Mouse (Mus musculus) embryonic stem cell, embryonic (primary cell): Measurements from ENCODE around the gene Akap8.

Experiments used
- CTCF ChIA-PET, 4 experiments: fragments of 300-600 bp in 2 of 4; fragments of 350-600 bp in 2 of 4; sonication (Branson Sonifier 250); formaldehyde crosslinking; loops; one replicate each; lab custom pipeline; 2022; ENCODE audit warnings: inconsistent platforms in 2 of 4; lab: Charles Lee
- POLR2A ChIA-PET, 4 experiments: fragments of 300-600 bp in 2 of 4; fragments of 350-600 bp in 2 of 4; sonication (Branson Sonifier 250); formaldehyde crosslinking; loops; one replicate each; lab custom pipeline; 2022; ENCODE audit warnings: antibody characterized with exemption in 4 of 4, inconsistent platforms in 1 of 4; lab: Charles Lee

Gene Akap8

GRCm38 (mm10) chr17:32321836-32322235, 798 bp upstream of the Akap8 start:
- CTCF ChIA-PET, result interaction anchor here in 2 of 4 experiments (0.5 to 1.9 kb wide), 7 partner anchors 9 to 736 kb away, joined by 3 to 11 read pairs (median 4); no protein-coding TSS in a partner anchor
- POLR2A ChIA-PET, result interaction anchor here (0.5 to 11.7 kb wide), 56 partner anchors 8 to 758 kb away, joined by 3 to 130 read pairs (median 4); partner anchors contain the start of genes Akap8l (in 4 of the 4), Brd4 (in 3 of the 4), Ephx3 (in 1 of the 4) and Pknox1 (in 1 of the 4)

- ChIA-PET CTCF (interaction anchor here in 2 of 4 experiments (0.6 to 1.9 kb wide), 8 partner anchors 9 to 178 kb away, joined by 3 to 11 read pairs (median 4); no protein-coding TSS in a partner anchor), POLR2A (interaction anchor here (0.5 to 11.7 kb wide), 73 partner anchors 8 to 279 kb away, joined by 3 to 130 read pairs (median 4); partner anchors contain the start of genes Akap8l (in 4 of the 4), Brd4 (in 3 of the 4) and Ephx3 (in 1 of the 4))
Observed at GRCm38 (mm10) chr17:32321390-32321734, 324 bp upstream of the Akap8 start.

- ChIA-PET POLR2A (interaction anchor here (0.6 to 11.7 kb wide), 26 partner anchors 9 to 585 kb away, joined by 3 to 130 read pairs (median 6); partner anchors contain the start of genes Brd4 (in 3 of the 4) and Akap8l (in 1 of the 4)), CTCF (interaction anchor here in 2 of 4 experiments (0.6 to 0.7 kb wide), 2 partner anchors 64 to 140 kb away, joined by 3 to 9 read pairs; no protein-coding TSS in a partner anchor)
Observed at GRCm38 (mm10) chr17:32319950-32320349, 1.1 kb downstream of the Akap8 start.

DNA sequence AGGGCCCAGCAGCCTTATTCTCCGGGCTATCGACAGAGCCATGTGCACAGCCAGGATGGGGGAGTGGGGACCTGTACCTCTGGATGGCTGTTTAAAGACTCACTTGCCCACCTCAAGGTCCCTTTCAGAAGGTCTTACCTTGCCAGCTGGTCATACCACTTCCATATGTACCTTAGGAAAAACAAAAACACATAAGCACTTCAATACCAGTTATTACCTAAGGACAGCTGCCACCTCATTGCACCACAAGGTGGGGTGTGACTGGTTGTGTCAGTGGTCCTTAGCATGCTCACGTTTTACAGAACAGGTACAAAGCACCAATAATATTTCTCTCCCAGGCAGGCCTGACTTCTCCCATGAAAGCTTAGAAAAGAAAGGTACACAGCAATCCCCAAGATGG, 3.3 kb downstream of the Akap8 start:
- ChIA-PET CTCF (no interaction called here), POLR2A (interaction anchor here in 3 of 4 experiments (0.6 to 11.7 kb wide), 12 partner anchors 9 to 226 kb away, joined by 3 to 130 read pairs (median 3); partner anchors contain the start of gene Akap8l (in 1 of the 3))

DNA sequence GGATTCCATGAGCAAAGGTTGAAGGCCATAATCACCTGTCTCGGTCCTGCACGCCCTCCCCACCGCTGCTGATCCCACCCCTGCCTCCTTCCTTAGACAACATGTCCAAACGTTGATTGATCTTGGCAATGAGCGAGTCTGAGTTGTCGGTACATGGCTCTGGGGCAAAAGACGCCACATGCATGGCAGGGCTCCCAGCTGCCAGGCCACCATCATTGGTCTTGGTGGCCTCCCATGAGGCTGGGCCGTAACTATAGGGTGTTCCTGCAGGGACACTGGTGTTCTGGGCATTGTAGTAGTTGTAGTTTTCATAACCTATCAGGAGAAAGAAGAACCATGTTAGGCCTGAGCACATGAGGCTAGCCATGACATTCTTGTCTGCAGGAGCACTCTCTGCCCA, 4.0 kb downstream of the Akap8 start:
- ChIA-PET POLR2A (interaction anchor here in 2 of 4 experiments (0.9 to 11.7 kb wide), 13 partner anchors 8 to 82 kb away, joined by 3 to 130 read pairs (median 4); partner anchors contain the start of gene Akap8l (in 1 of the 2)), CTCF (no interaction called here)

- ChIA-PET POLR2A (interaction anchor here in 2 of 4 experiments (1.0 to 11.7 kb wide), 7 partner anchors 8 to 48 kb away, joined by 3 to 130 read pairs (median 6); no protein-coding TSS in a partner anchor), CTCF (no interaction called here)
Observed at GRCm38 (mm10) chr17:32315560-32315959, 5.5 kb downstream of the Akap8 start.

- CTCF ChIA-PET, result no interaction called here
- POLR2A ChIA-PET, result interaction anchor here in 3 of 4 experiments (0.6 to 11.7 kb wide), 11 partner anchors 8 to 649 kb away, joined by 3 to 130 read pairs (median 6); partner anchors contain the start of gene Brd4 (in 2 of the 3)
Observed at GRCm38 (mm10) chr17:32313892-32314291, 7.1 kb downstream of the Akap8 start.

- CTCF ChIA-PET, result interaction anchor here in 1 of 4 experiments (0.6 kb wide), 1 partner anchor 33 kb away, joined by 4 read pairs; no protein-coding TSS in a partner anchor
- POLR2A ChIA-PET, result interaction anchor here in 2 of 4 experiments (1.2 to 11.7 kb wide), 11 partner anchors 8 to 85 kb away, joined by 3 to 130 read pairs (median 7); partner anchors contain the start of genes Akap8 (in 2 of the 2), Akap8l (in 1 of the 2) and Brd4 (in 1 of the 2)
Observed at GRCm38 (mm10) chr17:32312801-32313200, 8.2 kb downstream of the Akap8 start.

- ChIA-PET POLR2A (interaction anchor here in 2 of 4 experiments (0.8 to 4.6 kb wide), 8 partner anchors 10 to 43 kb away, joined by 3 to 37 read pairs (median 4); partner anchors contain the start of genes Akap8 (in 1 of the 2) and Akap8l (in 1 of the 2)), CTCF (no interaction called here)
Observed at GRCm38 (mm10) chr17:32307963-32308362, 13.1 kb downstream of the Akap8 start.

DNA sequence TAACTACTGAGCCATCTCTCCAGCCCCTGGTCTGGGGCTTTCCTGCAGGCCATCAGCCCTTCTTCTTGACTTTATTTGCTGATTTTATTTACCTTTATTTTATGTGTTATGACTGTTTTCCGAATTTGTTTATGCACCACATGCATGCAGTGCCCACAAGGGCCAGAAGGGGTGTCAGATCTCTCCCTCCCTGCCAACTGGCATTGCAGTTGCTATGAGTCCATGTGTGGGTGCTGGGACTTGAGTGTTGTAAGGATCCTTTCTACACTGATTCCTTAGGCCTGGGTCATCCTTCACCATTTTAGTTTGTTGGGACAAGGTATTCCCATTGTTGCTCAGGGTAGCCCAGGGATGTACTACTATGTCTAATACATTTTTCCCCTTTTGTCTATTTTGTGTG, 22.9 kb downstream of the Akap8 start:
- CTCF ChIA-PET, result no interaction called here
- POLR2A ChIA-PET, result interaction anchor here in 2 of 4 experiments (1.4 to 9.6 kb wide), 6 partner anchors 7 to 22 kb away, joined by 3 to 137 read pairs (median 40); partner anchors contain the start of genes Akap8 (in 2 of the 2) and Brd4 (in 1 of the 2)

DNA sequence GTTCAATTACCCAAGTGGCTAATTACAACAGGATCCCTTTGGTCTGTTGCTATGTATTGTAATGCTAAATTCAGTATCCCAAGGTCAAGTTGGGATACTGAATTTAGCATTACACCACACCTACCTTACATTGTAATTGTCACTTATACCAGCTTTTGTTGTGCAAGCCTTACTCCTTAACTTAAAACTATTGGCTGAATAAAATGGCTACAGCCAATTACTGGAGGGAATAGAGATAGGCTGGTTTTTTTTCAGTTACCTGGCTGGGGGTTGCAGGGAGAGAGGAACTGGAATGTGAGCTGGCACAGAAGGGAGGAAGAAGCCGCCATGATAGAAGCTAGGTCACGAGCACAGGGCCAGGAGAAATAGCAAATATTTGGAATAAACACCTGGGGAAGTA, 25.1 kb downstream of the Akap8 start:
- POLR2A ChIA-PET, result interaction anchor here (0.6 to 9.6 kb wide), 55 partner anchors 8 to 1049 kb away, joined by 3 to 137 read pairs (median 4); partner anchors contain the start of genes Brd4 (in 4 of the 4), Akap8 (in 2 of the 4), Akap8l (in 1 of the 4) and Cyp4f17 (in 1 of the 4)
- CTCF ChIA-PET, result interaction anchor here in 3 of 4 experiments (0.5 to 1.2 kb wide), 5 partner anchors 11 to 261 kb away, joined by 3 to 9 read pairs (median 4); partner anchors contain the start of gene Brd4 (in 1 of the 3)

DNA sequence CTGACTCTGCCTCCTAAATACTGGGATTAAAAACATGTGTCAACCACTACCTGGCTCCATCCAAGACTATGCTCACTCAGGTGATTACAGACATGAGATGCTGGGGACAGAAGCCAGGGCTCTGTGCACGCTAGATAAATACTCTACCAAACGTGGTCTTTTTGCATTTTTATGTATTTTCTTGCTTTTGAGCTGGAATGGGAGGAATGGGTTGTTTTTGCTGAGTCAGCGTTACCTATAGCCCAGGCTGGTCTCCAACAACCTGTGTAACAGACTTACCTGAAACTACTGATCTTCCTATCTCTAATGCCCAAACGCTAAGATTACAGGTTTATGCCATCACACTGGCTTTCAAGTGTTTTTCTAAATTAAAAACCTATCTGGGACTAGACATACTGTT, 25.9 kb downstream of the Akap8 start:
- CTCF ChIA-PET, result interaction anchor here in 1 of 4 experiments (1.1 to 1.2 kb wide), 2 partner anchors 11 to 222 kb away, joined by 4 read pairs; partner anchors contain the start of gene Brd4
- POLR2A ChIA-PET, result interaction anchor here (0.6 to 9.6 kb wide), 48 partner anchors 8 to 518 kb away, joined by 3 to 137 read pairs (median 4); partner anchors contain the start of genes Brd4 (in 4 of the 4), Akap8 (in 2 of the 4), Akap8l (in 1 of the 4) and Cyp4f17 (in 1 of the 4)

DNA sequence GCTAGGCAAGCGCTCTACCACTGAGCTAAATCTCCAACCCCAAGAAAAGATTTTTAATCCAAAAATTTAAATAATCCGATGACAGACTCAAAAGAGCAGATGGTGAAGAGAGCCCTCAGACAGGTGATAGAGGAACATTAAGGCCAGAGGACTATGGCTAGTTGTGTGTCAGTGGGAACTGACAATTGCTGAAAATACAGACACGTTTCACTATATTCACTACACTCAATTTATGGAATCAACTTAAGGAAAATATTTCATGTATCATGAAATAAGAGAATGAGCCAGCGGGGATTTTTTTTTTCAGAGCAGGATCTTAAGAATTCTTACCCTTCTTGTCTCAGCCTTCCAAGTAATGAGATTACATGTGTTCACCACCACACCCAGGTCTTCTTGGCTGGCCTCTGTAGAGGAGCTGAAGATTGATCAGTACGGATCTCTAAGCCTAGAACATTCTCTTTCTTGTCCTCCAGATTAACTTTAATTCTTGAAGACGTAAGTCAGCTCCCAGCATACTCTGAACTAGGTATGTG, 35.8 kb downstream of the Akap8 start:
- POLR2A ChIA-PET, result interaction anchor here (0.6 to 8.5 kb wide), 45 partner anchors 9 to 1523 kb away, joined by 3 to 137 read pairs (median 4); partner anchors contain the start of genes Akap8 (in 3 of the 4), Akap8l (in 1 of the 4) and Notch3 (in 1 of the 4)
- CTCF ChIA-PET, result interaction anchor here in 3 of 4 experiments (0.6 to 1.5 kb wide), 4 partner anchors 11 to 123 kb away, joined by 3 to 5 read pairs (median 4); no protein-coding TSS in a partner anchor

- POLR2A ChIA-PET, result interaction anchor here (0.6 to 8.5 kb wide), 59 partner anchors 10 to 1524 kb away, joined by 3 to 137 read pairs (median 4); partner anchors contain the start of genes Akap8 (in 3 of the 4), Akap8l (in 1 of the 4) and Notch3 (in 1 of the 4)
Observed at GRCm38 (mm10) chr17:32284262-32285137, 36.5 kb downstream of the Akap8 start, which contains the start of gene Brd4. TSS of gene Brd4 (minus strand) at chr17:32284722.

GRCm38 (mm10) chr17:32283771-32284221, 37.2 kb downstream of the Akap8 start:
- POLR2A ChIA-PET, result interaction anchor here (0.7 to 8.5 kb wide), 37 partner anchors 9 to 236 kb away, joined by 3 to 137 read pairs (median 5); partner anchors contain the start of genes Akap8 (in 3 of the 4) and Akap8l (in 1 of the 4)

More at GRCm38 (mm10) chr17:32284262-32285137, 36.5 kb downstream of the Akap8 start, which contains the start of gene Brd4:
- CTCF ChIA-PET, result interaction anchor here in 3 of 4 experiments (0.6 to 1.5 kb wide), 4 partner anchors 11 to 122 kb away, joined by 3 to 5 read pairs (median 4); no protein-coding TSS in a partner anchor

GRCm38 (mm10) chr17:32283341-32283740, 37.7 kb downstream of the Akap8 start:
- ChIA-PET POLR2A (interaction anchor here (0.7 to 8.5 kb wide), 35 partner anchors 8 to 236 kb away, joined by 3 to 137 read pairs (median 5); partner anchors contain the start of genes Akap8 (in 2 of the 4) and Akap8l (in 1 of the 4)), CTCF (interaction anchor here in 2 of 4 experiments (0.6 kb wide), 2 partner anchors 61 to 104 kb away, joined by 5 to 6 read pairs; no protein-coding TSS in a partner anchor)

More at GRCm38 (mm10) chr17:32283771-32284221, 37.2 kb downstream of the Akap8 start:
- CTCF ChIA-PET, result interaction anchor here in 1 of 4 experiments (1.3 to 1.5 kb wide), 2 partner anchors 12 to 122 kb away, joined by 4 read pairs; no protein-coding TSS in a partner anchor
